Mouse (Mus musculus): ENCODE results near the gene 1700029J07Rik. TPM values are rescaled to one million over a fixed set of nuclear protein-coding genes. Genes with fewer than 3 reads are reported as not detected.

The 1700029J07Rik gene
- total and polyA plus RNA-seq, 3 experiments = 0.85 to 2.1 (median 1.8) TPM

GRCm38 (mm10) chr8:45905591-45906250 is 69.3 kb downstream of the 1700029J07Rik start:
- no peaks in the 10 kb centered on the region for H3K36me3 ChIP-seq (replicated peaks in 1 of 2; ENCODE audit: control insufficient read depth in 1 of 2, insufficient read depth in 1 of 2, low read length in 1 of 2)
- DNase-seq (ENCODE audit: extremely low read depth) = no peak
- no peak overlapping the region for H3K4me3 ChIP-seq (replicated peaks in 1 of 3; ENCODE audit: low read depth in 2 of 3, low read length in 2 of 3, poor library complexity in 1 of 3)
- H3K4me1 ChIP-seq (ENCODE audit: control insufficient read depth in 1 of 2, insufficient read depth in 2 of 2) = peaks cover under 1 to 11% of the 10 kb centered on the region in 2 experiments; a peak in 2 of 4 replicates
- no peak overlapping the region for H3K4me2 ChIP-seq (ENCODE audit: insufficient read depth, low read depth, poor library complexity, severe bottlenecking)
- no peak overlapping the region for H3K27ac ChIP-seq (ENCODE audit: insufficient read depth, low read depth)
- in situ Hi-C loops (cut with MboI; ENCODE audit: low pct_ligation_motif_present, low pct_unique_long_range_greater_than_20kb, low sequenced_read_pairs) (no loop called here), dilution Hi-C loops (cut with MboI; ENCODE audit: extremely low pct_ligation_motif_present, extremely low pct_unique_long_range_greater_than_20kb, low sequenced_read_pairs) (no loop called here)
- H3K9ac ChIP-seq (ENCODE audit: insufficient read depth, low read depth) = no peak overlapping the region
- H3K27me3 ChIP-seq (replicated peaks) = no peaks in the 10 kb centered on the region
- no peak for TF ChIP-seq ZNF384 (IDR thresholded peaks at IDR 0.05; ENCODE audit: low read depth, low read length)
- no peak for TF ChIP-seq ELF1 (IDR thresholded peaks at IDR 0.05; ENCODE audit: low read depth, low read length)
- no peak for TF ChIP-seq JUND (conservative IDR thresholded peaks at IDR 0.05; ENCODE audit: low read depth, low read length)
- no peak for TF ChIP-seq NELFE (IDR thresholded peaks at IDR 0.05; ENCODE audit: low read depth, low read length)
- TF ChIP-seq HCFC1 (IDR thresholded peaks at IDR 0.05; ENCODE audit: low read depth, low read length) = no peak
- no peak for TF ChIP-seq USF1 (IDR thresholded peaks at IDR 0.05; ENCODE audit: low read depth, low read length)
- no peak for TF ChIP-seq BHLHE40 (IDR thresholded peaks at IDR 0.05; ENCODE audit: low read depth, low read length)
- no peak for TF ChIP-seq MAX (IDR thresholded peaks at IDR 0.05; ENCODE audit: low read length)
- no peak for TF ChIP-seq EP300 (IDR thresholded peaks at IDR 0.05; ENCODE audit: low read length)
- TF ChIP-seq RAD21 (IDR thresholded peaks at IDR 0.05; ENCODE audit: low read depth, low read length) = no peak
- TF ChIP-seq JUN (IDR thresholded peaks at IDR 0.05; ENCODE audit: insufficient read depth, low read depth, low read length) = no peak
- TF ChIP-seq CHD2 (IDR thresholded peaks at IDR 0.05; ENCODE audit: low read length) = no peak
- TF ChIP-seq MEF2A (IDR thresholded peaks at IDR 0.05; ENCODE audit: borderline replicate concordance, low read depth, low read length) = no peak
- no peak for TF ChIP-seq KAT2A (IDR thresholded peaks at IDR 0.05; ENCODE audit: insufficient replicate concordance, low read length)
- no peak for TF ChIP-seq SMC3 (IDR thresholded peaks at IDR 0.05; ENCODE audit: low read depth, low read length)
- no peak for TF ChIP-seq PAX5 (IDR thresholded peaks at IDR 0.05; ENCODE audit: low read length)
- TF ChIP-seq SIN3A (IDR thresholded peaks at IDR 0.05; ENCODE audit: low read length) = no peak
- no peak for TF ChIP-seq ZKSCAN1 (IDR thresholded peaks at IDR 0.05; ENCODE audit: borderline replicate concordance, low read depth, low read length)
- no peak for TF ChIP-seq TCF12 (IDR thresholded peaks at IDR 0.05; ENCODE audit: low read depth, low read length)
- TF ChIP-seq GABPA (IDR thresholded peaks at IDR 0.05; ENCODE audit: insufficient replicate concordance, low read depth, low read length) = no peak
- H3K79me2 ChIP-seq (replicated peaks; ENCODE audit: control insufficient read depth, extremely low read depth, insufficient read depth, poor library complexity, severe bottlenecking) = no peaks in the 10 kb centered on the region
- H3K9me3 ChIP-seq (replicated peaks; ENCODE audit: low read length) = no peaks in the 10 kb centered on the region

GRCm38 (mm10) chr8:45903659-45904058 is 71.4 kb downstream of the 1700029J07Rik start:
- H3K4me3 ChIP-seq (replicated peaks in 1 of 3; ENCODE audit: low read depth in 2 of 3, low read length in 2 of 3, poor library complexity in 1 of 3) = no peak overlapping the region
- dilution Hi-C loops (cut with MboI; ENCODE audit: extremely low pct_ligation_motif_present, extremely low pct_unique_long_range_greater_than_20kb, low sequenced_read_pairs) = no loop called here

More at GRCm38 (mm10) chr8:45903659-45904058, 71.4 kb downstream of the 1700029J07Rik start:
- Histone ChIP-seq H3K9me3 (replicated peaks; ENCODE audit: low read length) (no peaks in the 10 kb centered on the region), H3K27me3 (replicated peaks) (no peaks in the 10 kb centered on the region), H3K27ac (ENCODE audit: insufficient read depth, low read depth) (no peak overlapping the region), H3K4me1 (ENCODE audit: control insufficient read depth in 1 of 2, insufficient read depth in 2 of 2) (peaks cover 6 to 18% of the 10 kb centered on the region in 2 experiments; a peak in 3 of 4 replicates), H3K4me2 (ENCODE audit: insufficient read depth, low read depth, poor library complexity, severe bottlenecking) (no peak overlapping the region), H3K79me2 (replicated peaks; ENCODE audit: control insufficient read depth, extremely low read depth, insufficient read depth, poor library complexity, severe bottlenecking) (no peaks in the 10 kb centered on the region), H3K36me3 (replicated peaks in 1 of 2; ENCODE audit: control insufficient read depth in 1 of 2, insufficient read depth in 1 of 2, low read length in 1 of 2) (no peaks in the 10 kb centered on the region), H3K9ac (ENCODE audit: insufficient read depth, low read depth) (no peak overlapping the region)
- in situ Hi-C loops (cut with MboI; ENCODE audit: low pct_ligation_motif_present, low pct_unique_long_range_greater_than_20kb, low sequenced_read_pairs) = no loop called here
- TF ChIP-seq ZMIZ1 (IDR thresholded peaks at IDR 0.05; ENCODE audit: low read depth, low read length) (no peak), BHLHE40 (IDR thresholded peaks at IDR 0.05; ENCODE audit: low read depth, low read length) (no peak), RCOR1 (conservative IDR thresholded peaks at IDR 0.05; ENCODE audit: low read depth, low read length) (no peak), MEF2A (IDR thresholded peaks at IDR 0.05; ENCODE audit: borderline replicate concordance, low read depth, low read length) (no peak), POLR2A (IDR thresholded peaks at IDR 0.05; ENCODE audit: low read depth, low read length) (no peak), TCF12 (IDR thresholded peaks at IDR 0.05; ENCODE audit: low read depth, low read length) (no peak), NRF1 (IDR thresholded peaks at IDR 0.05; ENCODE audit: low read depth, low read length) (no peak), MXI1 (IDR thresholded peaks at IDR 0.05; ENCODE audit: low read depth, low read length) (no peak), USF1 (IDR thresholded peaks at IDR 0.05; ENCODE audit: low read depth, low read length) (no peak), CHD2 (IDR thresholded peaks at IDR 0.05; ENCODE audit: low read length) (no peak), RAD21 (IDR thresholded peaks at IDR 0.05; ENCODE audit: low read depth, low read length) (no peak), ETS1 (conservative IDR thresholded peaks at IDR 0.05; ENCODE audit: low read depth, low read length) (no peak), TBP (conservative IDR thresholded peaks at IDR 0.05; ENCODE audit: low read depth, low read length) (no peak), EP300 (IDR thresholded peaks at IDR 0.05; ENCODE audit: low read length) (no peak)
- no peak for DNase-seq (ENCODE audit: extremely low read depth)
